Mouse (Mus musculus) CD8-positive naive resting alpha-beta T cell, adult 2 months (primary cell): ENCODE results near the gene Il17rc.

ENCODE experiments used
- DNase-seq, 2 experiments: peaks; one replicate each; pipeline ENCODE4 v3.0.0; 2022; ENCODE audit warnings: low read depth in 2 of 2, low spot score in 2 of 2

Il17rc gene

DNA sequence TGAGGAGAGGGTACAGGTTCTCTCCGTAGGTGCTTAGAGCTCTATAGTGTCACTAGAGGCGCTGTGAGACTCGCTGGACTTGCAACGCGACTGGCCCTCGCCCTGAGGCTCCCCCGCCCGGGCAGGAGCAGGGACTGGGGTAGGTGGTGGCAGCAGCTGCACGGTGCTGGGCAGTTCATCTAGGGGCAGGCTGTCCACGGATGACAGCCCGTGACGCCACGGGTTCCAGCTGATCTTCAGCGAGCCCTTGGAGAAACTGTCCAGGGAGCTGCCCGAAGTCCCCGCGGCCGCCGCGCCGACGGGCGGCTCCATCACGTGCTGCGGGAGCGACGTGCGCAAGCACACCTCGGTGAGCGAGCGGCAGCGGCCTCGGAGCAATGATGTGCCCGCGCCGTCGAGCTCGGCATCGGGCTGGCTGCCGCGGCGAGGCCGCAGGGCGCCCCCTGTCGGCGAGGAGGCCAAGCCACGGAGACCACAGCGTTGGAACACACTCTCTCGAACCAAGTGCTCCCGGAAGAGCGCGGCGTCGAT is 23.1 kb downstream of the Il17rc start:
- peak; percentile 84 to 86 for DNase-seq

DNA sequence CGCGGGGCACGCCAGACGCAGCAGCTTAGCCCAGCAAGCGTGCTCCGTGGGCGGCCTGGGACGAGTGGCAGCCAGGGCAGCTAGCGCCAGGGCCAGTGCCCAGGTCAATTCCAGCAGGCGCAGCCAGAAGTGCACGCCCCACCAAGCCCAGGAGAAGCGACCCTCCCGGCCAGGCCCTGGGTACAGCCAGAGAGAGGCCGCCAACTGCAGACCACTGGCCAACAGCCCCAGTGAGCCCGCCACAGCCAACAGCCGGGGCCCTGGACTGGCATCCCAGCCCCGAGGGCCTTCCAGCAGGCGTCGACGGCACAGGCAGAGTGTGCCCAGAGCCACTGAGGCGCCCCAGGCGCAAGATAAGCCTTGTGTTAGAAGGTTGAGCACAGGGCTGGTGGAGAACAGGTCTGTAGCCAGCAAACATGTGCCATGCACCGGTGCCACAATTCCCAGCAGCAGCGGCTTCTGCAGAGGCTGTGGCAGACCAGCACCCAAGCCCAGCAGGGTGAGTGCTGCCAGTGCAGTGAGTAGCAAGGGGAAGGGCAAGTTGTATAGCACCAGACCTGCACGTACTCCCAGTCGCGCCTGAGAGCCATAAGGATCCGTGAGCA is 23.9 kb downstream of the Il17rc start:
- DNase-seq, result no peak

DNA sequence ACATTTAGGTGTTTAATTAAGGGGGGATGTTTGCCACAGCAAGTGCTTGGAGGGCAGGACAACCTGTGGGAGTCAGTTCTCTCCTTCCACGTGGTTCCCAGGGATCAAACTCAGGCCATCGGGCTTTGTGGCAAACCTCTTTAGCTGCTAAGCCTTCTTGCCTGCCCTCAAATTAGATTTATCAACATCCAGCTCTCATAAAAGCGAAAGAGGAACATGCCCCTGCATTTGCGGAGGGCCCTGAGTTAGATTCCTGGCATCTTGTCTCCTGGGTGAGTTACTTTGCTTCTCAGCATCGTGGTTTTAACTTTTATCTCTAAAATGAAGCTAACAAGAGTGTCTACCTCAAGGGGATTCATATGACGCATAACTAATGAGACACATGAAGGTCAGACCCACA is 28.1 kb downstream of the Il17rc start:
- no peak for DNase-seq

DNA sequence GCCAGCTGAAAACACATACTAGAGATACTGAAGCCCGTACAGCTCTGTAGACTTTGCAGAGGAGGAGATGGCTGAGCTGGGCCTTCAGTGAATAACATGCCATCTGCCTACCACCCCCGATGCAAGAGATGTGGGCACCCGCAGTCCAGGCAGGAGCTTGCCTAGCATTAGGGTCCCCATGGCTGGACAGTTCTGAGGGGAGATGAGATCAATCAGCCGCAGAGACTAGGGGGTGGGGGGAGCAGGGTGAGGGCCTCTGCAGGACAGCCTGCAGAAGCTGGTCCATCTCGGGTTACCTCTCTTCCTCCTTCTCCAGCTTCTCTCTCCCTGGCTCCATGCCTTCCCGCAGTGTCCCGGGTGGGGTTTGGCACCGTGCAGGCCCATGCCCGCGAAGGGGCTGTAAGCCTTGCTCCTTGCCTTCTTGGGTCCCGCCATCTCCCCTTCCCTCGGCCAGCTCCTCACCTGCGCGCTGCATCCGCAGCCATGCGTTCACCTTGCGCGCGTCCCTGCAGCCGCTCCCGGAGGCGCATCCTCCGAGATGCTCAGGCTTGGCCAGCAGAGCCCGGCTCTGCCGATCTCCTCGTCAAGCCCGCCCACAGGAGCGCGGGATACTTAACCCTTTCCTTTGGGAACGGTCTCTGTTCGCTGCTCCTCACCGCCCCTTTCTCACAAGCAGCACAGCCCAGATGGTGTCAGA is 30.3 kb downstream of the Il17rc start, which contains the start of gene Prrt3:
Gene Prrt3 (minus strand): TSS at position 544 of the 697 bp plus-strand sequence.
- no peak for DNase-seq

DNA sequence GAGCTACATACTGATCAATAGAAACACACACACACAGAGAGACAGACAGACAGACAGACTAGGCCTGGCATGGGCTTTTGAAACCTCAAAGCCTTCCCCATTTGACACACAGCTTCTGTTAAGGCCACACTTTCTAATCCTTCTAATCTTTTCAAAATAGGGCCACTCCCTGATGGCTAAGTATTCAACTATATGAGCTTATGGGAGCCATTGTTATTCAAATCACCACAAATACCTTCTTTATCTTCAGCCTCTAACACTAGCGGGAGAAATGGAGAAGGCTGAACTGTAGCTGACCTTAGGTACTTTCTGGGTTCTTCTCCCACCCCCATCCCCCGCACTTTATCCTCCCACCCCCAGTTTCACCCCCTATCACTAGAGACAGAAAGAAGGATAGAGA is 31.6 kb downstream of the Il17rc start:
- no peak for DNase-seq

DNA sequence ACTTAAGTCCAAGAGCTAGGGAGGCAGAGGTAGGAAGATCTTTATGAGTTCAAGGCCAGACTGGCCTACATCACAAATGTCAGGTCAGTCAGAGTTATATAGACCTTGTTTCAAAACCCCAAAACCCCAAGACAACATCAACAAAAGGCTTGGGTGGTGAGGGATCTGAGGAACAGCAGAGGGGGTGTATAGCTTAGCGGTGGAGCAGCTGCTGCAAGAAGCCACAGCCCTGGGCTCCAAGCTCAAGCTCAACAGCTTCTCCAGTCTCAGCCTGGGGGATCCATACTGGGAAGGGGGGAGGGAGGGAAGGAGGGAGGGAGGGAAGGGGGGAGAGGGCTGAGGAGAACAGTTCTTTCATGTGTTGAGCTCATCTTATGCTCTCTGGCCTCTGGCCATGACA is 34.5 kb downstream of the Il17rc start:
- DNase-seq, result no peak

DNA sequence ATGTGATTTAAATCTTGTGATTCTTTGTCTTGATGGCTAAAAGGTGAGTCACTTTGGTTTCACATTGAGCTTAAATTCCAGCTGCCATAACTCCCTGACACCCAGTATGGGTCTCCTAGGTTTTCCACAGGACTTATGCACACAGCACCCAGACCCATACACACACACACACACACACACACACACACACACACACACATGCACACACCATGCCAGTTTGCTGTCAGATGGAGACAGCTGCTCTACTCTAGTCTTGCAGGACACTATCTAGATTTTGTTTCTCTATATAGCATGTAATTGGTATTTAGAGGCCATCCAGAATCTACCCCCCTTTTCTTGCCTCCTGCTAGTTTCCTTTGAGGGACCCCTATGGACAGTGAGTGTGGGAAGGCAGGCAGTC is 35.9 kb downstream of the Il17rc start:
- no peak for DNase-seq

DNA sequence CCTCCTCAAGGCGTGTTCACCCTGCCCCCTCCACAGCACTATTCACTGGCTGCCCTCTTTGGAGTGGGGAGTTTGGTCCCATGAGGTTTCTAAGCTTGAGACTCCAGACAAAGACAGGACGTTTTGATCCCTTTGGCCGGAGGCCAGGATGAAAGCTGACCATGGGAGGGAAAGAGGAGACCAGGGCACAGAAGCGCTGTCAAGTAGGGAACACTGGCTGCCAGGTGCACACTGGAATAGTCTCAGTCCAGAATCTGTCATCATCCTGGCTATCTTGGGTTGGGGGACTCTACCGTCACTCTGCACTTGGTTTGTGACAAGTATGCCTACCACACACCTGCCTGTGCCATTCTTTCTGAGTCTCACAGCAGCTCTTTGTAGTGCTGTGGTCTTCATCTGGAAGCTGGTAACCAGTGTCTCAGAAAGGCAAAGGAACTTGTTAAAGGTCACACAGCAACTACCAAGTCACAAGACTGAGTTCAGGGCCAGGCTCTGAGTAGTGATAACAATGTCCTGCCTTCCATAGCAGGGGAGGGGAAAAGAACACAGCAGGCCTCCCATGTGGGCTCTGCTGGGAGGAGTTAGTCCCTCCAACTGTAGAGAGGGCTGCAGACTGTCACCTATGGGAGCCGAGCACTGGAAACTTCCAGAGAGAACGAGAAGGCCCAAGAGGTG is 37.2 kb downstream of the Il17rc start:
- DNase-seq, result no peak

DNA sequence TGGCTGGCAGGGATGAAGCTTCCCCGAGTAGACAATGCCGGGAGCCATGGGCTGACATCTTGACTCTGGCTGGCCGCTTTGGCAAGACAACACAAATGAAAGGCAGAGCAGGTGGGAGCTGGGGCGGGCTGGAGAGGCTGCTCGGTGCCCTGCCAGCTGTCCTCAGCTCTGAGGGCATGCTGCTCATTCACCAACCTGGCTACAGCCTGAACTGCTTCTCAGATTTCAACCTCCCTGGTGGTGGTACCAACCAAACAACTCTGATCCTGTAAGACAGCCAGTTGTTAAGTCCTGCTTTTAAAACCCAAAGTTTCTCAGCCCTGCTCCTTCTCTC is 37.7 kb downstream of the Il17rc start:
- no peak for DNase-seq

DNA sequence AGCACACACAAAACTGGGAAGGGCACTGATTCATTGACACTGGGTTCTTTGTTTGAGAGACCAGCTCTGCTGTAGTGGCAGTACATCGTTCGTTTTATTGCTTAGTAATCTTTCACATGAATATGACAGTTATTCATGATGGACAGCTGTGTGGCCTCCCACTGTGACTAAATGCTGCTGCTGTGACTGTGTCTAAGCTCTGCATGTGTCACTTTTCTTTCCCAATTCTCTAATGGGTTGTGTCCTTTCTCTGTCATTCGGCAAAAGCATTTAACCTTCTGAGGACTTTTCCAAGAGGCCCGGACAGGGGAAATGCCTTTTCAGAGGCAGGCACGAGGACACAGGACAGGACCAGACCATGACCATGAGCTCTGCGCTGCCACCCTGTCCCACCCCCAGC is 42.7 kb downstream of the Il17rc start:
- no peak for DNase-seq

DNA sequence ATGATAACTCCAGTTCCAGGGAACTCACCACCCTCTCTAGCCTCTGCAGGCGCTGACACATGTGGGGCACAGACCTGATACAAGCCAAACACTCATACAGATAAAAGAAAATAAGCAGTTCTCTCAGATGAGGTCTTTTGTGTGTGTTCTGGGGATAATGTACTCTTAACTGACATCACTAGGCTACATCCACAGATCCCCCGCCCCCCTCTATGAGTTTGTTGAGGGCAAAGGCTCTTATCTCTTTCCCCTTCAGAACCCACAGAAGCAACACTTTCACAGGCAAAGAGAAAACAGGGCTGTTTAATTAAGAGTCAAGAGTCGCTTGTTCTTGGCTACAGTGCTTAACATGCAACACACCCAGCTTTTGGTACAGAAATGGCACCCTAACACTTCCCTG is 43.4 kb downstream of the Il17rc start:
- DNase-seq, result no peak

DNA sequence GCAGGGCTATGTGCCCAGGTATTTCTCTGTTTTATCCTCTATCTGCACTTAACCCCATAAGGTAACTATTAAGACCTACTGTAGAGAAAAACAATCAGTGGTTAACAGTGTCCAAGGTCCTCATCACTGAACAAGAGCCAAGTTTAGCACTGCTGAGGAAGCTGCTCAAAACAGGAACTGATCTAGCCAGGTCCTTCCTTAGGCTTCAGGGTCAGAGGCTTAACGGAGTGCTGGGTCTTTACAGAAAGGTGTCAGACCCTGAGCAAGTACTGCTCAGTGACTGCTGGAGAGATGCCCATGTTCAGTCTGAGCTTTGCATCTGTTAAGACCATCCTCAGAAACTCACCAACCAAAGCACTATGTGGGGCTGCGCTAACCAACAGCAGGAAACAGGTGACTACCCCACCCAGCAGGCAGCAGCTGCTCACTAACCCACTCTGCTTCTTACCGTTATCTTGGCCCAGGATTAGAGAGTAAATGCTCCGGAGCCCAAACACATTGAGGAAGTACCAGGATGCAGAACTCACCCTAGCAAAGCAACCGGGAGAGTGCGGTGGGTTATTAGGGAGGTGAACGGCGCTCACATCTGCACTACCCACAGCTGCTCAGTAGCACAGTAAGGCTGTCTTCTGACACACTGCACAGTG is 46.3 kb downstream of the Il17rc start:
- DNase-seq, result no peak

DNA sequence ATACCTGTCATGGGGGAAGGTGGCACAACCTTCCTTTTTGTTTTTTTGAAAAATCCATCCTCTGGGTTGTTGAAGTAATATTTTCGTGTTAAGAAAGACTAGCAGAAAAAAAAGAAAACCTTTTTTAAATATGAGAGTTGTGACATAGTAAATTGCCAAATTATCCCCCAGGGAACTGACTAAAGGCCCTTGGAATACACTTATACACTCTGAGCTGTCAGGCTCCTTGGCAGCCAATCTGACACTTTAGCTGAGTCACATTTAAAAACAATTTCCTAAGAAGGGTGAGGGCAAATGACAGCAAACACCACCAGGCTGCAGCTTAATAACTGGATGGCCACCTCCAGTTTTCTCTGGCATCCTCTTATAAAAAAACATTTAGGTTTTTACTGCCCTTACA is 51.1 kb downstream of the Il17rc start:
- no peak for DNase-seq

DNA sequence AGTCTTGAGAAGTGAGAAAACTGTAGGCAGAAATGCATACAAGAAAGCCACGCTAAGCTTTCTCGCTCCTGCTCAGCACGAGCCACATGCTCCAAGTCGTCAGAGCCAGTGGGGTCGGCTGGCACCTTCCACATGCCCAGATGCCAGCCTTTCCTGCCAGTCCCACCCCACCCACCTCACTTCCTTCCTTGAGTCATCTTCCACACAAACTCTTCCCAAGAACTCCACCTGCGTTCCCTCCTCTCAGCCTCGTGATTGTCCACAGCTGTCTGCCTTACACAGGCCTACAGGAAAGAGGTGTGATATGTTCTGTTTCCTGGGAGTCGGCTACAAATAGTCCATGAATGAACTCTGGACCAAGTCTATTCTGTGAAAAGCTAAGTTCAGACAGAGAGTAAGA is 52.2 kb downstream of the Il17rc start:
- no peak for DNase-seq

DNA sequence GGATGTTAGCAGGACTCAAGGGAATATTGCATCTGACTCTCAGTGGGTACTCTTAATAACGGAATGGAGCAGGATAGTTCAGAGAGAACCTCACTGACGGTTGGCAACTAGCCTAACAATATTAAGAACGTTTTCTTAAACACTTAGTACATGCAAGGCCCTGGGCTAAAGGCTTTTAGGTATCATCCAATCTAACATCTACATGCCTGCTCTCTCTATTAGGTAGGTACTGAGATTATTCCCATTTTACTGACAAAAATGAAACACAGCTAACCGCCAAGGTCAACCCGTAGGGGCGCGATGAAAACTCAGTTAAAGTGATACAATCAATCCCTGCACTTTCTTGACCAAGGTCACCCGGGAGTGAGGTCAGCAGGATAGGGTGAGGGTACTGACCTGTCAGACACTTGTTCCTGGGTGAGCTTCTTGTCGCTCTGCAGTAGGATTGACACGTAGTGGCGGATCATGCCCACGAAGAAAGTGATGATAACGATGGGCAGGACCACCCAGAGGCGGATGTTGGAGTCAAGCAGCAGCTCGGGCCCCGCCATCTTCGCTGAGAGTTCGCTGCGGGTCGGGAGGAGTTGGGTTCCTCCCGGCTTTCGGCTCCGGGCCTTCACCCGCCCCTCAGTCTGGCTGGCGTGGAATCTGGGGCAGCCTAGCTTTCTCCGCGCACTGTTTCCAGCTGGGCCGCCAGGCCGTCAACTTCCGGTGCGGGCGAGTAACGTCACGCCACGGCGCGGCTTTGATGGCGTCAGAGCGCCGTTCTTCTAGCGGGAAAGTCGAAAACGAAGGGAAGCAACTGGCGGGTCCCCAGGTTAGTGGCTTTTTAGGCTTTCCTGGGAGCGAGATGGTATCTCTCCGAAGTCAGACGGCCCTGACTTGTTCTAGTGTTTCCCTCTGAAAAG is 60.0 kb downstream of the Il17rc start, which contains the start of the genes Emc3 and Fancd2:
Gene Emc3 (minus strand): TSS at position 721 of the 908 bp plus-strand sequence.
Gene Fancd2 (plus strand): TSS at position 751 of the 908 bp plus-strand sequence.
- peak; percentile 90 to 94 for DNase-seq

DNA sequence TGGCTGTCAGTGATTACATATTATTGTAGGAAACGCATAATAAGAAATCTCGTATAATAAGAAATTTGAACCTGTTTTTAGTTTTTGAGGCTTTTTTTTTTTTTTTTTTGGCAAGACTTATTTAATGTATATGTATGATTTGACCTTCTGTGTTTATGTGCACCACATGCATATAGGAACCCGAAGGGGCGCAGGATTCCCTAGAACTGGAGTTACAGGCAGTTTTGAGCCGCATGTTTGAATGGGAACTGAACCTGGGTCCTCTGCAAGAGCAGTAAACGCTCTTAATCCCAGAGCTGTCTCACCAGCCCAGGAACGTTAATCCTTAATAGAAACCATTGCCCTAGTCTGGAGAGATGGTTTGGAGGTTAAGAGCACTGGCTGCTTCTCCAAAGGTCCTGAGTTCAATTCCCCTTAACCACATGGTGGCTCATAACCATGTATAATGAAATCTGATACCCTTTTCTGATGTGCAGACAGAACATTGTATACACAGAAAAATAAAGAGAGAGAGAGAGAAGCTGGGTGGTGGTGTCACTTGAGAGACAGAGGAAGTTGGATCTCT is 60.7 kb downstream of the Il17rc start:
- no peak for DNase-seq
